Mouse (Mus musculus): ENCODE results near the gene Slit1.
A peak's percentile ranks its signal among the peaks of the same experiment; 100 is the strongest.

The Slit1 gene

DNA sequence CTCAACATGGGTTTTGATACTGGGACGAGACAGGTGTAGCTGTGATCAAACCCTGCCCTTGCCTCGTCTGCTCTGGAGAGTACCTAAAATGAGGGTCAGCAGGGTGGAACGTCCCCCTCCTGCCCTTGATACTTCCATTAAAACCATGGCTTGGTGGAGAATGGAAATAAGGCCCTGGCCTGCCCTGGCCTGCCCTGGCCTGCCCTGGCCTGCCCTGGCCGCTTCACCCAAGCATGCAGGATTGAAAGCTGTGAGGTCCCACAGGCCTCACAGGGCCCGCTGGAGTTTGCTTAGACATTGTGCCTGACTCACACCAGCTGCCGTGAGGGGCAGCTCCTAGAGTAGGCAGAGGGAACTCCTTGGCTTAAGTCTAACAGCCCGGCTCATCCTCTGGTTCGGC lies 55.6 kb downstream of the Slit1 start:
- no peak for DNase-seq (ENCODE audit: low read depth)

DNA sequence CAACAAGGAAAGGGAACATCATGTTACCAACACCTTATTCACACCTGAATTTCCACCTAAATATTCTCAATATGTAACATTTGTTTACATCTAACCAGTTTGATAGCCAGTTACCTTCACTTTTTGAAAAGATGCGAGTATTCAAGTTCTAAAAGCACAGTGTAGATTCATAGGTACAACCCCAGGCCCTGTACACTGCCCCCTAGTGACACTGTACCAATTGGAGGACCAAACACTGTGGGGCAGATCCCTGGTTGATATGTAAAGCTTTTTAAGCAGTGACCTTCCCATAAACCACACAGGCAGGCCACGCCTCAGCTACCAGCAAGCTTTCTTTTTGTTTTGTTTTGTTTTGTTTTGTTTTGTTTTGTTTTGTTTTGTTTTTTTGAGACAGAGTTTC lies 57.3 kb downstream of the Slit1 start:
- peak; percentile 25 for DNase-seq (ENCODE audit: low read depth)

DNA sequence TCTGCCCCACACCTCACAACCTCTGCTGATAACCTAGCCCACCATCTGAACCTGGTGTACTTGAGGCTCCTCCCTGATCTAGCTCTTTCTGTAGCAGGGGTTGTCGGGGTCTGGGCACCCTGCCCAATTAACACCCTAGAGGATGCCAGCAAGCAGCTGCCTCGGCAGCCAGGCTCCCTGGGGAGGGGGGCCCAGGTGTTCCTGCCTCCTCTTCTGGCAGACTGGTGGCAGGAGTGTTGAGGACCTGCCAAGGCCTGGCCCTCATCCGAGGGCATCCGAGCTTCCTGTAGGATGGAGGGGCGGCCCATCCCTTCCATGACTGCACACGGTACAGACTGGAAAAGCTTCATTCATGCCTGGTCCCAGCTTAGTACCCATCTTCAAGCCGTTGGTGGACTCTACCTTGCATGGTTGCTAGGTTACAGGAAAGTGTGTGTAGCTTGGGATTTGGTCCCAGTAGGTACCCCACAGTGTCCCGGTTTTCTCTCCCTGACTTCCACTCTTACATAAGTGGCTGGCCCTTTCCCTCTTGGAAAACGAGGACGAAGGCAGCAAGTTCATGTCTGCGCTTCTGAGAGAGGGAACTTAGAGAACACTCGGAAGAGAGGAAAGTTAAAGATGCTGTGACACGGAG lies 57.9 kb downstream of the Slit1 start:
- DNase-seq (ENCODE audit: low read depth) = no peak

DNA sequence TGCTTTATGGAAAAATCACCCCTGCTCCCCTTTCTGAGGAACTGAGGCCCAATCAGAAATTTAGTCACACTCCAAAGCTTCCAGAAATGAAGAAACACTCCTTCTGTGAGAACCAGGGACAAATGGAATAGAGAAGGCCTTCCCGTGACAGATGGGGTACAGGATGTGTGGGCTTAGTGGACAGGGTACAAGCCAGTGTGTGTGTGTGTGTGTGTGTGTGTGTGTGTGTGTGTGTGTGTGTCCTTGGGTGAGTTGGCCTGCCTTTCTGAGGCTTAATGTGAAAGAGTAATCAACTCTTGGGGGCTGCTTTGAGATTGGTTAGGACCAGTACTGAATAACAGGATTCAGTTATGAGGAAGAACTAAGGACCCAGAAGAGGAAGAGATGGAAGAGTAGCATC lies 58.6 kb downstream of the Slit1 start:
- DNase-seq (ENCODE audit: low read depth) = no peak

DNA sequence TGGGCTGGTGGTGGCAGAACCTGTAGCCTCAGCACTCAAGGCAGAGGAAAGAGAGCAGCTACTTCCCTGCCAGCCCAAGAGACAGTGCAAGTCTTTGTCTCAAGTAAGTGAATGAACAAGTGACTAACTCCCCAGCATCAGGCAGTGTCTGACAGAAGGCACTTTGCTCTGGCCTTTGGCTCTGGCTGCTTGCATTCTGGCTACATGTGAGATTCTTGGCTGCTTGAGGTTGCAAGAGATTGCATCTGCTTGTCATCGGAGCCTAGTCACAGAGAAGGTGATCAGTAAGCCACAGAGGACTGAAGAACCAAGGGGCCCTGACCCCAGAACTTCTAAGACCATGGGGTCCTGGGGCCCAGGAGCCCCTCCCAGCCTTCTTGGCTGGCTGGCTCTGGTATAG lies 59.5 kb downstream of the Slit1 start:
- DNase-seq (ENCODE audit: low read depth) = no peak

DNA sequence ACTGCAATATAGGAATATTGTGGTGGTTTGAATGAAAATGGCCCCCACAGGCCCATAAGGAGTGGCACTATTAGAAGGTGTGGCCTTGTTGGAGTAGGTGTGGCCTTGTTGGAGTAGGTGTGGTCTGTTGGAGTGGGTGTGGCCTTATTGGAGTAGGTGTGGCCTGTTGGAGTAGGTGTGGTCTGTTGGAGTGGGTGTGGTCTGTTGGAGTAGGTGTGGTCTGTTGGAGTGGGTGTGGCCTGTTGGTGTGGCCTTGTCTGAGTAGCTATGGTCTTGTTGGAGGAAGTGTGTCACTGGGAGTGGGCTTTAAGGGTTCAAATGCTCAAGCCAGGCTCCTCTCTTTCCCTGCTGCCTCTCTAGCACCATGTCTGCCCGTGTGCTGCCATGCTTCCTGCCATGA lies 63.2 kb downstream of the Slit1 start:
- DNase-seq (ENCODE audit: low read depth) = no peak

DNA sequence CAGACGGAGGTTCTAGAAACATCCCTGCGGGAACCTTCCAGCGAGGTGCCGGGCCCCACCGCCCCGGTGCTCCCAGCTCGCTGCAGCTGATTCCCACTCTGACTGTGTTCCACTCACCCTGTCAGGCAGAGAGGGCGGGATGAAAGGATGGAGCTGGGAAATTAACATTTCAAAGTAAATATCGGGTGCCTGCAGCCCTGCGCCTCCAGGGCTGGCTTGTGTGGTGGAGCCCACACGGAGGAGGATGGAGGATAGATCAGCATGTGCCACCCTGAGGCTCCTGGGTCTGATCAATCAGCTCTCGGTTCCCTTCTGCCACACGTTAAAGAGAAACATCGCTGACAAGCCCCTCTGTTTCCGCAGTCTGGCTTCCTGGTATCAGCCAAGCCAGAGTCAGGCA lies 64.4 kb downstream of the Slit1 start:
- DNase-seq (ENCODE audit: low read depth) = no peak

DNA sequence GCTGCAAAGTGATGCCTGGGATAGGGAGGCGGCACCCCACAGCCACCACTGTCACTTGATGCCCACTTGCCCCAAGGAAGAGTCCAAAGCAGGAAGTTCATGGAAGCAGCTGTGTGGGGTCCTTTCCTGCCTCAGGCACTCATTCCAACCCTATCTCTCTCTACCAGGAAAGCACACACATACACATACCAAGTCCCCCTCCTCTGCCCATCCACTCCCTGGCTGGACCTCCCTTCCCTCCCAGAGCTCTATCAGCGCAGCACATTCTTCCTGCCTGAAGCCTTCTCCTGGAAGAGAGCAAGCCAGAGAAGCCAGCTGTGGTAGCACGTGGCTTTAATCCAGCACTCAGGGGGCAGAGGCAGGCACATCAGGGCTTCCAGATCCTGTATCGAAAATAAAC lies 65.9 kb downstream of the Slit1 start:
- no peak for DNase-seq (ENCODE audit: low read depth)

DNA sequence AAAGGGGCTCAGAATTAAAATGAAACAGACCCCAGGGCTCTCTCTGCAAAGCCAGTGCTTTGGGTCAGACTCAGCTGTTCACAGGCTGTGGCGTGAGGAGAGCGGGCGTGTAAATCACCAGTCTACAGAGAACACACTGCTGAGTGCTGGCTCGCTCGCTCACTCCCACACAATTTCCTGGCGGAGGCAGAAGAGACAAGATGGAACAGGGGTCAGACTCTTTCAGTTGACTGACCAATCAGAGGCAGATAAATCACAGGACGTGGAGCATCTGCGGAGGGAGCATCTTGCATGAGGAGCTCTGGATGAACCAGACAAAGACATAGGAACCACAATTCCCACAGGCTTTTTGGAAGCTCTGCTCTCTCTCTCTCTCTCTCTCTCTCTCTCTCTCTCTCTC lies 67.9 kb downstream of the Slit1 start:
- no peak for DNase-seq (ENCODE audit: low read depth)

DNA sequence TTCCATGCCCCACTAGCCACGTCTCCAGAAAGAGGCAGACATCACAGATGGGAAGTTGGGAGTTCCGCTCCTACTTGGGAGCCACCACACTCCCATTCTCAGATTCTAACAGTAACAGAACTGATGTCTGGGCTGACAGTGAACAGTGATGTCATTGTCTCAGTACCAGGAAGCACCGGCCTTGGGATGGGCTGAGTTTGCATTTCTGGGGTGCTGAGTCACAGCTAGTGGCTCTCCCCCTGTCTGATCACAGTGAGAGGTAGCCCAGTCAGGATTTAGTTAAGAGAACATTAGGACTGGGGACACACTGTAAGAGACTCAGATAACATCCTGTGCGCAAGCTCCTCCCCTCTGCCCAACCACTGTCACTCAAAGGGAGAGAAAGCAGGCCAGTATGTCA lies 69.1 kb downstream of the Slit1 start:
- peak; percentile 20 for DNase-seq (ENCODE audit: low read depth)

DNA sequence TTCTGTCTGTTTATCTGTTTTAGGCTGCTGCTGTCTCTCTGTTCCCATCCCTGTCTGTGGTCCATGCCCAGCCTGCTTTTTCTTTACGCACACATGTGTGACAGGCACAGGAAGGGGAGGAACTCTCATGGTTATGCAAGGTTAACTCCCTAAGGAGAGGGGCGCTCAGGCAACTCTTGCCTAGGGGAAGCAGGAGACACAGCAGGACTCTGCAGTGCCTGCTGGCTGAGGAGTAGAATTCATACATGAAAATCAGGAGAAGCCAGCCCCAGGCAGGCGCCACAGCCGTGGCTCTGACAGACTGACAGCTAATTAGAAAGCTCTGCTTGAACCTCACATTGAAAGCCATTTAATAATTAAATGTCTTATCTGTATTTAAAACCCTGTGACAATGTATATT lies 70.6 kb downstream of the Slit1 start:
- DNase-seq (ENCODE audit: low read depth) = no peak

DNA sequence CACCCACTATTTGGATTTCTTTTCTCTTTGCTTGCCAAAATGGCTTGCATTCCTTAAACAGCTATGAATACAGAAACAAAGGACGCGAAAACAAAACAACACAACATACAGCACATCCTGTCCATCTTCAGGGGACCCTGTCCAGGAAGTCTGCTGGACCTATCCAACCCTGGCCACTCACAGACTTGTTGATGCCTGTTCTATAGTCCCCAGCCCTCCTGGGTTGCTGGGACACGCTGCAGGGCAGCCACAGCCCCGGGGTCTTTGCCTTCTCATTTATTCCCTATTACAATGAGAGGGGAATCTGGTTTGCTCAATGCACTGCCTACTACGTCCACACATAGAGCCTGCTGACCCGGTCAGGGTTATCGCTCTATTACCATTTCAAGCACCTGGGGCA lies 72.5 kb downstream of the Slit1 start:
- no peak for DNase-seq (ENCODE audit: low read depth)

DNA sequence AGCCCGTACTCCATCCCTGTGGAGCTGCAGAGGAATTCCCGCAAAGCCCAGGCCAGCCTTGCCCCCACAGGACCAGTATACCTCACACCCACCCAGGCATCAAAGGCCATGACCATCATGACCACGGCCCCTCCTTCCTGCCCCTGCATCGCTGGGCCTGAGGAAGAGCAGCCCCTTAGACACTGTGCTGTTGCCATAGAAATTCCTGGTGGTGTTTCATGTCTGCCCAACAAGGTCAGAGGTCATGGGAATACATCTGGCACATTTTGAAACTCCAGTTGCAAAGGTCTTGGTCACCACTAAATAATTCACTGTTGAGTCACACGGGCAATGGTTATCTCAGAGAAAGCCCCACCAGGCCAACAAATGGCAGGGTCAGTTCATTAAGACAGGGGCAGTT lies 73.0 kb downstream of the Slit1 start:
- peak; percentile 22 for DNase-seq (ENCODE audit: low read depth)

DNA sequence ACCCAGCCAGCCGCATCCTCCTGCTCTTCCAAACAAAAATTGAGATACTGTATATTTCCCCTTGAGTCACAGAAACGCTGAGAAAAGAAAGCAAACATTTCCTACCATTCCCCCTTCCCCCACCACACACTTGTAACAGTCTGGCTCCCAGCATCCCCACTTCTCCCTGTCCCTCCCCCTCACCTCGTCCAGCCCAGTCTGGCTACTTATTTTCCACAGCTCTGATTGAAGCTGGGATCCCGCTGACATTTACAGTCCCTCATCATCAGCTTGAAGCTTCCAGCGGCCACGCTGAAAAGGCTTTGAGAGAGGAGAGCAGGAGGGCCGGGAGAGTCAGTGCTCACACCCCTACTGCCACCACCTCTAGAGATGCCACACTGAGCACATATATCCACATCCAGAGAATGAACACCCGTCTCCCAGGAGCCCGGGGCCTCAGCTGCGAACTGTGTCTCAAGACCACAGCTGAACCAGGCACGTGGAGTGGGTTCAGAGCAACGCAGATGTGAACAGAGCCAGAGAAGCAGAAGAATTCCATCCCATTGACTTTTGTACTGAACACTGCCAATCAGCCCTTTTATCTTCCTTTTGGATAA lies 73.6 kb downstream of the Slit1 start:
- DNase-seq (ENCODE audit: low read depth) = no peak

DNA sequence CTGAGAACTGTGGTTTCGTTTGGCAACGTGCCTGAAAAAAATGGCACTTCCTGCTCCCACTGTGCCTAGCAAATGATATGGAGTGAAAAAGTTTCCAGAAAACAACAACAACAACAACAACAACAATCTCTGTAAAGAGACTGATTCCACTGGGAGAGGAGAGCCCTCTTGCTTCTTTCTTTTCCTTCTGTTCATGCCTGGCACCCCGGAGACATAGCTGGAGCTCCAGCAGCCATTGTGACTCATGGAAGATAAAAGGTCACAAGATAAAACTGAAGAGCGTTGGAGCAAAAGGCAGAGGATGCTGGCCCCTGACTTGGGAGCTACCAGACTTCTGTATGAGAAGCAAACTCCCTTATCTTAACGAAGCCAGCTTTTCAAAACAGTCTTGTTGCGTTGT lies 75.9 kb downstream of the Slit1 start:
- DNase-seq (ENCODE audit: low read depth) = no peak

DNA sequence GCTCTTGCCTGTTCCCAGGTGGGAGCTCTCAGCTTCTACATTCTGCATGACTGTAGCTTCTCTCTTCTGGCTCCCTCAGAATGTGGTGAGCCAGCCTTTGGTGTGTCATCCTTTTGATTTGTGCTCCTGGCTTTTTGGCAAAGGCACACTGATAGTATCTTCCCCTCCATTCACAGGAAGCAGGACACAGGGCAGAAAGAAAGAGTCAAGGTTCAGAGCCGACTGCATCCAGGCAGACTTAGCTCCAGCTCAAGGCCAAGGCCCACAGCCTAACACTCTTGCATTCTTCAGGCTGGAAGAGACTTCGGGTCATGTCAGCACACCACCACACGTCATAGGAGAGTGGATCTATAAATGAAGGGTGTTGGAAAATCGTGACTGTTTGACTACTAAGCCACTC lies 77.5 kb downstream of the Slit1 start:
- no peak for DNase-seq (ENCODE audit: low read depth)

DNA sequence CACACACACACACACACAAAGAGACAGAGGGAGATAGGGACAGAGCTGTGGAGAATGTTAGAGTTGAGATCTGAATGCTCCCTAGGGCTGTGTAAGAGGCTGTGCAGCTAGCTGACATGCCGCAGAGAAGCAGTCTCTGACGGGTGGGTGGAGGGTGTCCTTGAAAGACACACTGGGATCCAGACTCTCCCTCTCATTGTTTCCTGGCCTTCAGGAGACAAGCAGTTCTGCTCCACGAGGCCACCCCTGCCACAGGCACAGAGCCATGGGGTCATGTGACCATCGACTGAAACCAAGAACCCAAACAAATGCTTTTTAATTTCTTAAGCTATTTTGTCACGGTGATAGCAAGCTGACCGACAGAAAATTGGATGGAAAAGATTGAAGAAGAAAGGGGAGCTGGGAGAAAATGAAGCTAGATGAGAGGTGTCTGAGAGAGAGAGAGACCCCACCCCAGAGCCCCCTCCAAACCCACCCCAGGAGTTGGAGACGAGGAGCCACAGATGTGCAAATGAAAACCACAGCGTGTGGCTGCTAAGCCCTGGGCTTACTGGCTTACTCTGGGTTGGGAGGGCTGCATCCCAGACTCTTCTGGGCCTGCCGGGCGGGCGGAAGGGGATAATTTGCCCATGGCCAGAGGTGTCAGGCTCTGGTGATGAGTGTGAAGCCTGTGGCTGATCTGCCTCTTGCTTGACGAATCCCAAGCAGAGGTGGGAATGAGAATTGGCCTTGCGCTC lies 79.8 kb downstream of the Slit1 start:
- DNase-seq (ENCODE audit: low read depth) = no peak

DNA sequence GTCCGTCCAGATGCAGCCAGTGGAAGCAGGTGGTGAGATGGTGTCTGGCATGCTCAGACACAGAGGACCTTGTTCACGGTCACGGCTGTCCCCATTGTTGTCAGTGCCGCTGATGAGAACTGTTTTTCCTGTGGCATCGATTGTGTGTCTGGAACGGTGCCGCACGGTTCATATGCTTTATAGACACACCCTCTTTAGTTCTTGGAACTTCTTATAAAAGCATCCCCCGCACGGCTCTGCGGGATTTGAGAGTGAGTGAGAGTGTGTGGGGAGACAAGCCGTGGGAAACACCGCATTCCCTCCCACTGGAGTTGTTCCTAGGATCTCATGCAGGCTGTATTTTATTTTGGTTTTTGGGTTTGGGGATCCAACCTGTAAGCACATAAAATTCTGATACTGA lies 82.0 kb downstream of the Slit1 start:
- DNase-seq (ENCODE audit: low read depth) = no peak

DNA sequence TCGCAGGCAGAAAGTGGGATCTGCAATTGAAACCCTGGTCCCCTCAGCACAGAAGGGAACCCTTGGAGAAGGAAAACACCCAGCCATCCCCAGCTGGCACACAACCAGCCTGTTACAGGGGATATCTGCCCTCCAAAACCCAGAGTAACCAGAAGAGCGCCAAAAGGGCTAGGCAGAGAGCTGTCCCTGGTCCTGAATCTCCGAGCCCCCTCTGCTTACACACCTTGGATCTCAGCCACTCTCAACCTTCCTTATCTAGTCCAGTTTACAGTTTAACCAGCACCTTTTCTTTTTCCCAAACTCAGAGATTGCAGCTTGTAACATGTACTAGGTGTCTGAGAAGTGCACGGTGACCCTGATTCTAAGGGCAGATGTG lies 82.5 kb downstream of the Slit1 start:
- DNase-seq (ENCODE audit: low read depth) = peak; percentile 79

DNA sequence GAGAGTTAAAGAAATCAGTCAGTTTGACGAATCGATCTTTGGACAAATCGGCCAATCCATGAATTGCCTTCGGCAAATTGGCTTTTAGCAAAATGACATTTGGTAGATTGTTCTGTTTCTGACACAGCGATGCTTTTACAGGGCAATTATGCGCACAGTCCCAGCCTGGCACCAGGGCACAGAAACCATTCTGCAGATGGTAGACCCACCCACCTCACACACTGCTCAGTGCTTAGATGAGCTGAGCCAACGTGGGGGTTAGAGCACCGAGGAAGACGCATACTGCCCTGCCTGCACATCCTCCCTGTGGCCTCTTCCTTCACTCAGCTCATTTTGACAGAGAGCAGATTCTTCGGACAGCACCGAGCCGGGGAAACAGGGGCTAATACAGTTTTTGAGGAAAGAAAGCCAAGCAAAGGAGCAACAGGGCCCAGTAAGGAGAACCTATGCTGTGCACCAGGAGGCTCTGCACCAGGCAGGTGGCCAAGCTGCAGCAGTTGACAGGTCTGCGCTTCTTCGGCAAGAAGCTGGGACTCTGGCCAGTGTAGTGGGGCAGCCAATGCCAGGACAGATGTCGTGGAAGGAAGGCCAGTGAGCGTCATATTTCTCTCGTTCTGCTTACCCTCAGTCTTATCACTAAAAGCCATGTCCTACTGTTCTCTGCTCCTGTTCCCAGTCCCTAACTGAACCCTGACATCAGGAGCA lies 83.0 kb downstream of the Slit1 start:
- no peak for DNase-seq (ENCODE audit: low read depth)

DNA sequence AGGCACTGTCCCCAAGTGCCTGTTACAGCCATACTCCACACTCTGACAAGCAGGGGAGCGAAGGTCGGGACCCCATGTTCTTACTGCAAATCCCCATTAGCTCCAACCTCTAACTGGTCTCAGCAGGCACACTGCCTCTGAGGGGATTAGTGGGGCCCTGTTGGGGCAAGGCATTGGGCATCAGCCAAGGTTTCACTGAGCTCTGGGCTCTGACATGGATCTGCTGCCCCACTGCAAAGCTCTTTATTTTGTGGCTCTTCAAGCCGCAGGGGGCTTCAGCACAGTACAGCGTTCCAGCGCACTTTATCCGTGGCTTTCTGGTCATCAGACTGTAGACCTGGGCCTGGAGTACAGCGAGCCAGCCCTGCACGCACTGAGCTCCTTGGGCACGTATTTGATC lies 86.0 kb downstream of the Slit1 start:
- no peak for DNase-seq (ENCODE audit: low read depth)

DNA sequence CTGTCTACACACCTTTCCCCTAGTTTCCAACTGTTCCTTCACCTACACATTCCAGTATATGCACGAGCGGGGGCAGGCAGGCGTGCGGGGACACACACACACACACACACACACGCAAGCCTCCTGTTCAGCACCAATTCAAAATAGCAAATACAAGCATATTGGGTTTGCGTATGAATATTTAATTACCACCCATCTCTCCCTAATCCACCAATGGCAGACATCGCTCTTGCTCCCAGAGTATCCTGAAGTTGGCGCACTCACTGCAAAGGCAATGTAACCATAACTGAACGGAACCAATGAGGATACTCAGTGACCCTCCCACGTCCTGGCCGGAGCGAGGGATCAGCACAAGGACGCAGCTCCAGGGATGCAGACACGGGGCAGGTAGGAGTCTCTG lies 86.8 kb downstream of the Slit1 start:
- DNase-seq (ENCODE audit: low read depth) = no peak

DNA sequence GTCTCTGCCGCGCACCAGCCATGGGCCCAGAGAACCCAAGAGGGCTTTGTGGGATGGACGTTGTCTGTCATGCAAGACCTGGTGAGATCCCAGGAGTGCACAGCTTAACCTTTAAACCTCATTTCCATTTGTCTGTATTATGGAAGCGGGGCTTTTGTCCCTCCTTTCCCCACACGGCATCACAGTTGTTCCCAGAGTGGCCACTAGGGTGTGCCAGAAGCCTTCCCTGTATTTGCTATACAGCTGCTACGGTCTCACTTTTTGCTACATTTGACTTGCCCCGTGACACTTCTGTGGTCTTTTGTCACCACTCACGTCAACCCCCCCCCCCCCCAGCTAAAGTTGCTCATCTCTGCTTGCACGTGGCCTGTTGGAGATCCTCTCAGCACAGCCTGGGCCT lies 87.5 kb downstream of the Slit1 start:
- DNase-seq (ENCODE audit: low read depth) = peak; percentile 83
